Mouse (Mus musculus) kidney, adult 10 weeks (tissue): ENCODE data around the gene Fam110a. TPM values are rescaled to one million over a fixed set of nuclear protein-coding genes. Genes with fewer than 3 reads are reported as not detected.

ENCODE experiments used
- polyA plus RNA-seq: library from polyadenylated mRNA; stranded (reverse); fragments of 350-450 nt; fragmentation: Illumina TruSeq; extraction: RNeasy Lipid Tissue Mini Kit (QIAGEN cat#74804); gene quantifications from one replicate; pipeline ENCODE4 v1.2.3, GENCODE M21; 2014; ENCODE audit warnings: low read depth, low replicate concordance

Fam110a gene
- 0.36 TPM for polyA plus RNA-seq

GRCm38 (mm10) chr2:151979470-151980354, at the start of gene Fam110a:
Fam110a (minus strand) TSS chr2:151980219.

DNA sequence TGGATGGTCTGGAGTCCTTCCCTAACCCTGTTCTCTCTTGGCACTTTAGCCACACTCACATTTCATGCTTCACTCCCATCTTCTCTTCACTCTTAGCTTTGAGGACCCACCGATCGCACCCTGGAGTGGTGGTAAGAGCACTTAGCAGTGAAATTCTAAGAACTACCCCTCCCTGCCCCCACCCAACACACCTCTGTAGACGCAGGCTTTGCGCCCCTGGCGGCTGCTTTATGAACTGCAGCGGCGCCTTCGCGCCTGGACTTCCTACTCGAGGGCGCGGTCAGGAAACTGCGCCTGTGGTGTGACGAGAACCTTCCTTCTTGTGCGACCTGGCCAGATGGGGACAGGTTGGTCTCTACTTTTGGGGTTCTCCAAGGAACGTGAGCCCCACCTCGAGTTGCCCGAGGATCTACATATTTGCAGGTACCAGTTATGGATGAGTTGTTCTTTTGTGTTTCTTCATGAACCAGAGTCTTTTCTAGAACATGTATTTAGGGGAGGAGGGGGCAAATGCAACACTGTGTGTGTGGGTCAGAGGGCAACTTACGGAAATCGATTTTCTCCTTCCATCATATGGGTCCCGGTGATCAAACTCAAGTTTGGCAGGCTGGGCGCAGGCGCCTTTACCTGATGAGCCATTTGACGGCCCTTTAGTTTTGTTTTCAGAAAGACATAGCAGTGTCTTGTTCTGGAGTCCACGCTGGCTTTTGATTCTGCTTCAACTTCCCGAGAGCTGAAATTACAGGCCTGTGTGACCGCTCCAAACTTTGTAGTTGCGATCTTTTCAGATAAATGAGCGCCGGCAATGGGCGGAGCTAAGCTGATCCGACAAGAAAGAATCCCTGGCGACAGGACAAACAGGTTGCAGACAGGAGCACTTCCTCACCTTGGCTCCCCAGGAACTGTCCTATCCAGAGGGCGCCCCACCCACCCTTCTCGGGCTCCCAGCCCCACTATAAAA, 16.5 kb upstream of the Fam110a start, which contains the start of gene Slc52a3:
Gene Slc52a3 (plus strand): TSS at position 283 of the 961 bp plus-strand sequence.

Other genes starting within 250 kb of the Fam110a start
- 9.2 TPM for gene Psmf1, start 236.0 kb downstream of the Fam110a start, polyA plus RNA-seq
- gene Rspo4, start 137.3 kb downstream of the Fam110a start, polyA plus RNA-seq, result not detected
- not detected for gene Angpt4, start 69.0 kb downstream of the Fam110a start, polyA plus RNA-seq
- gene Slc52a3, start 16.3 kb upstream of the Fam110a start, polyA plus RNA-seq, result 5.3 TPM
- not detected for gene Scrt2, start 101.3 kb upstream of the Fam110a start, polyA plus RNA-seq
- gene Srxn1, start 125.3 kb upstream of the Fam110a start, polyA plus RNA-seq, result 39.5 TPM
- gene Tcf15, start 163.3 kb upstream of the Fam110a start, polyA plus RNA-seq, result not detected
- 145 TPM for gene Csnk2a1, start 246.6 kb upstream of the Fam110a start, polyA plus RNA-seq